Mouse (Mus musculus): ENCODE results near the gene Ly6g6d. TPM values are rescaled to one million over a fixed set of nuclear protein-coding genes. Genes with fewer than 3 reads are reported as not detected.
"Not testable (repeated sequence)": the region's sequence is repeated elsewhere in the genome, so short reads cannot be mapped to it uniquely, and the experiment has no call there.

Ly6g6d gene
- polyA plus RNA-seq, 1 experiment: 1.8 TPM

- H3K36me3 ChIP-seq (ENCODE audit: control insufficient read depth, insufficient read depth, low read length): no peaks in the 10 kb centered on the region
Measured at GRCm38 (mm10) chr17:35043794-35044193, 34.1 kb downstream of the Ly6g6d start.

GRCm38 (mm10) chr17:35039121-35039873 lies 38.6 kb downstream of the Ly6g6d start:
- Histone ChIP-seq H3K36me3 (ENCODE audit: control insufficient read depth, insufficient read depth, low read length) (no peaks in the 10 kb centered on the region), H3K27me3 (ENCODE audit: control insufficient read depth, insufficient read depth, low read length) (no peaks in the 10 kb centered on the region), H3K4me1 (ENCODE audit: control insufficient read depth, insufficient read depth, insufficient read length) (no peaks in the 10 kb centered on the region), H3K4me3 (ENCODE audit: extremely low read depth, insufficient read depth, insufficient read length) (no peak overlapping the region), H3K27ac (ENCODE audit: insufficient read depth, low read length) (no peak overlapping the region)
- DNase-seq (ENCODE audit: low read depth in 1 of 2, low spot score in 2 of 2): no peak
- 94% methylated on average over 11 of the region's 11 CpGs for WGBS
- TF ChIP-seq CTCF (IDR thresholded peaks at IDR 0.05; ENCODE audit: extremely low read depth, insufficient read depth, insufficient read length, insufficient replicate concordance) (no peak), POLR2A (IDR thresholded peaks at IDR 0.05; ENCODE audit: low read depth, low read length) (no peak)

More at GRCm38 (mm10) chr17:35043794-35044193, 34.1 kb downstream of the Ly6g6d start:
- peaks cover 10% of the 10 kb centered on the region for H3K4me1 ChIP-seq (ENCODE audit: control insufficient read depth, insufficient read depth, insufficient read length)
- no peak for TF ChIP-seq POLR2A (IDR thresholded peaks at IDR 0.05; ENCODE audit: low read depth, low read length)
- no peak for TF ChIP-seq CTCF (IDR thresholded peaks at IDR 0.05; ENCODE audit: extremely low read depth, insufficient read depth, insufficient read length, insufficient replicate concordance)
- 88% methylated on average over 4 of the region's 4 CpGs for WGBS
- no peaks in the 10 kb centered on the region for H3K27me3 ChIP-seq (ENCODE audit: control insufficient read depth, insufficient read depth, low read length)
- no peak overlapping the region for H3K27ac ChIP-seq (ENCODE audit: insufficient read depth, low read length)
- H3K4me3 ChIP-seq (ENCODE audit: extremely low read depth, insufficient read depth, insufficient read length): no peak overlapping the region
- DNase-seq (ENCODE audit: low read depth in 1 of 2, low spot score in 2 of 2): no peak

- H3K4me1 ChIP-seq (ENCODE audit: control insufficient read depth, insufficient read depth, insufficient read length): peaks cover 9% of the 10 kb centered on the region; the same call in 1 of the 2 replicates
- no peaks in the 10 kb centered on the region for H3K27me3 ChIP-seq (ENCODE audit: control insufficient read depth, insufficient read depth, low read length)
- H3K27ac ChIP-seq (ENCODE audit: insufficient read depth, low read length): no peak overlapping the region
- 65% methylated on average over 6 of the region's 6 CpGs for WGBS
- H3K36me3 ChIP-seq (ENCODE audit: control insufficient read depth, insufficient read depth, low read length): no peaks in the 10 kb centered on the region
- TF ChIP-seq POLR2A (IDR thresholded peaks at IDR 0.05; ENCODE audit: low read depth, low read length) (no peak), CTCF (IDR thresholded peaks at IDR 0.05; ENCODE audit: extremely low read depth, insufficient read depth, insufficient read length, insufficient replicate concordance) (no peak)
- no peak overlapping the region for H3K4me3 ChIP-seq (ENCODE audit: extremely low read depth, insufficient read depth, insufficient read length)
- DNase-seq (ENCODE audit: low read depth in 1 of 2, low spot score in 2 of 2): no peak
Measured at GRCm38 (mm10) chr17:35034896-35035295, 43.0 kb downstream of the Ly6g6d start.

- not testable (repeated sequence) for H3K27me3 ChIP-seq (ENCODE audit: control insufficient read depth, insufficient read depth, low read length); H3K27ac ChIP-seq (ENCODE audit: insufficient read depth, low read length); DNase-seq (ENCODE audit: low read depth in 1 of 2, low spot score in 2 of 2); H3K4me3 ChIP-seq (ENCODE audit: extremely low read depth, insufficient read depth, insufficient read length); H3K36me3 ChIP-seq (ENCODE audit: control insufficient read depth, insufficient read depth, low read length)
- WGBS: 76% methylated on average over 1 of the region's 1 CpGs
- peaks cover 16% of the 10 kb centered on the region; the same call in 1 of the 2 replicates for H3K4me1 ChIP-seq (ENCODE audit: control insufficient read depth, insufficient read depth, insufficient read length)
Measured at GRCm38 (mm10) chr17:35033703-35034102, 44.2 kb downstream of the Ly6g6d start.

GRCm38 (mm10) chr17:35032323-35032870 lies 45.5 kb downstream of the Ly6g6d start:
- Histone ChIP-seq H3K4me3 (ENCODE audit: extremely low read depth, insufficient read depth, insufficient read length) (no peak overlapping the region), H3K27me3 (ENCODE audit: control insufficient read depth, insufficient read depth, low read length) (no peaks in the 10 kb centered on the region), H3K36me3 (ENCODE audit: control insufficient read depth, insufficient read depth, low read length) (no peaks in the 10 kb centered on the region), H3K4me1 (ENCODE audit: control insufficient read depth, insufficient read depth, insufficient read length) (peaks cover 20% of the 10 kb centered on the region; the same call in 1 of the 2 replicates), H3K27ac (ENCODE audit: insufficient read depth, low read length) (no peak overlapping the region)
- 66% methylated on average over 8 of the region's 8 CpGs for WGBS
- no peak for DNase-seq (ENCODE audit: low read depth in 1 of 2, low spot score in 2 of 2)
- TF ChIP-seq POLR2A (IDR thresholded peaks at IDR 0.05; ENCODE audit: low read depth, low read length) (no peak), CTCF (IDR thresholded peaks at IDR 0.05; ENCODE audit: extremely low read depth, insufficient read depth, insufficient read length, insufficient replicate concordance) (no peak)

GRCm38 (mm10) chr17:35031880-35032279 lies 46.0 kb downstream of the Ly6g6d start:
- 75% methylated on average over 7 of the region's 7 CpGs for WGBS
- TF ChIP-seq POLR2A (IDR thresholded peaks at IDR 0.05; ENCODE audit: low read depth, low read length): no peak
- TF ChIP-seq CTCF (IDR thresholded peaks at IDR 0.05; ENCODE audit: extremely low read depth, insufficient read depth, insufficient read length, insufficient replicate concordance): no peak
- Histone ChIP-seq H3K4me3 (ENCODE audit: extremely low read depth, insufficient read depth, insufficient read length) (no peak overlapping the region), H3K36me3 (ENCODE audit: control insufficient read depth, insufficient read depth, low read length) (no peaks in the 10 kb centered on the region), H3K4me1 (ENCODE audit: control insufficient read depth, insufficient read depth, insufficient read length) (peaks cover 23% of the 10 kb centered on the region; the same call in 1 of the 2 replicates), H3K27ac (ENCODE audit: insufficient read depth, low read length) (no peak overlapping the region), H3K27me3 (ENCODE audit: control insufficient read depth, insufficient read depth, low read length) (no peaks in the 10 kb centered on the region)
- DNase-seq (ENCODE audit: low read depth in 1 of 2, low spot score in 2 of 2): no peak

GRCm38 (mm10) chr17:35031272-35031671 lies 46.6 kb downstream of the Ly6g6d start:
- no peaks in the 10 kb centered on the region for H3K27me3 ChIP-seq (ENCODE audit: control insufficient read depth, insufficient read depth, low read length)
- 88% methylated on average over 11 of the region's 11 CpGs for WGBS
- no peak for TF ChIP-seq POLR2A (IDR thresholded peaks at IDR 0.05; ENCODE audit: low read depth, low read length)
- TF ChIP-seq CTCF (IDR thresholded peaks at IDR 0.05; ENCODE audit: extremely low read depth, insufficient read depth, insufficient read length, insufficient replicate concordance): no peak
- H3K36me3 ChIP-seq (ENCODE audit: control insufficient read depth, insufficient read depth, low read length): no peaks in the 10 kb centered on the region
- H3K27ac ChIP-seq (ENCODE audit: insufficient read depth, low read length): no peak overlapping the region
- H3K4me3 ChIP-seq (ENCODE audit: extremely low read depth, insufficient read depth, insufficient read length): no peak overlapping the region
- H3K4me1 ChIP-seq (ENCODE audit: control insufficient read depth, insufficient read depth, insufficient read length): peaks cover 23% of the 10 kb centered on the region; the same call in 1 of the 2 replicates
- no peak for DNase-seq (ENCODE audit: low read depth in 1 of 2, low spot score in 2 of 2)

Measured in spleen, adult 2 months (tissue).